Mouse (Mus musculus) 416B (cell line): ENCODE results near the gene Olfr372.

Experiments used
- DNase-seq: peaks from one replicate; pipeline ENCODE4 v3.0.0; 2011; ENCODE audit warnings: low read depth

Gene Olfr372

GRCm38 (mm10) chr8:72099377-72100103 is 58.5 kb downstream of the Olfr372 start:
- peak; percentile 13 for DNase-seq

GRCm38 (mm10) chr8:72105165-72105564 is 64.1 kb downstream of the Olfr372 start:
- peak; percentile 42 for DNase-seq

- DNase-seq: no peak
These were observed 65.7 kb downstream of the Olfr372 start, which contains the start of gene Olfr374 for GRCm38 (mm10) chr8:72106740-72107139. TSS of gene Olfr374 (plus strand) at chr8:72107040.
